26 mouse cellular contexts compared by ENCODE assay signal in the genomic region with DNA sequence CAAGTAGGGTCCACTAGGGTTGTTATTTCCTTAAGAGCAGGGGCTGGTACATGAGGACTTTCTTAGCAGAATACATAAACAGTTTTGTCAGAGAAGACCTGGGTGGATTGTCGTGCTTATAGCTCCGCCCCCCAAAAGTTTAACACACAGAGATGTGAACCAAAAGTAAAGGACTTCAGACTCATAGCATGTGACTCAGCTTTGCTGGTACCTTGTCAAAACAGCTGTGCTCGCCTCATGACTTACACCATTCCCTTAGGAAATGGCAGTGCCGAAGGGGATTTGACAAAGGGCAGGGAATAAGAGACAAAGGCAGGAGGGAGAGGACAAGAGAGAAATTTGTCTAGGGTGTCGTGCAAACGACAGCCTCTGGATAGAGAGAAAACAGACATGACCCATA.
A peak's percentile ranks its signal among the peaks of the same experiment; 100 is the strongest.
DNase-seq lines count a peak whose midpoint lies in the region; ATAC-seq and TF ChIP-seq lines count a peak whose summit lies in the region.
"Had no signal": no experiment of that assay in that cellular context is flagged by ENCODE, and none has a peak within 500 bp of the region (broad histone marks: within the 10 kb centered on the region; RNA-seq: fewer than 3 reads in every experiment).

No protein-coding gene starts in this region.

- ATAC-seq in inflammation-experienced regulatory T-cells, adult 6 months, result no peak
- ATAC-seq: activated CD4-positive, CD25-positive, alpha-beta regulatory T cell, adult 4 months; forebrain, embryonic 14.5 days; forebrain, embryonic 16.5 days; Patski had no signal

- no peaks in the 10 kb centered on the region for H3K4me1 ChIP-seq in heart, embryonic 10.5 days

- no peaks in the 10 kb centered on the region for H3K36me3 ChIP-seq in heart, embryonic 10.5 days
- no peaks in the 10 kb centered on the region for H3K36me3 ChIP-seq in C2C12 (ENCODE audit: control insufficient read depth, insufficient read depth)
- no peaks in the 10 kb centered on the region for H3K36me3 ChIP-seq in myocyte (ENCODE audit: control insufficient read depth, insufficient read depth)
- H3K36me3 ChIP-seq: embryonic facial prominence, embryonic 13.5 days; embryonic facial prominence, embryonic 15.5 days; forebrain, embryonic 10.5 days; forebrain, embryonic 12.5 days had no signal

- H3ac ChIP-seq in C2C12 (ENCODE audit: control insufficient read depth, insufficient read length, low read depth), result no peak overlapping the region
- no peak overlapping the region for H3ac ChIP-seq in myocyte (ENCODE audit: control insufficient read depth, insufficient read length)

- no peaks in the 10 kb centered on the region for H3K79me3 ChIP-seq in C2C12 (ENCODE audit: low read depth)

- H3K79me2 ChIP-seq in C2C12 (ENCODE audit: control insufficient read depth, insufficient read depth), result no peaks in the 10 kb centered on the region
- H3K79me2 ChIP-seq in myocyte (ENCODE audit: control insufficient read depth, insufficient read depth), result no peaks in the 10 kb centered on the region

- TF ChIP-seq CTCF in C2C12 (IDR thresholded peaks at IDR 0.05; ENCODE audit: control insufficient read depth, insufficient read depth, insufficient read length), result no peak

- peak overlapping the region; percentile 81 for H3K4me2 ChIP-seq in myocyte (ENCODE audit: low read depth)
- H3K4me2 ChIP-seq: embryonic facial prominence, embryonic 13.5 days; embryonic facial prominence, embryonic 15.5 days; forebrain, embryonic 12.5 days had no signal

- H3K27me3 ChIP-seq in heart, embryonic 10.5 days (ENCODE audit: insufficient read depth, poor library complexity, severe bottlenecking), result no peaks in the 10 kb centered on the region
- H3K27me3 ChIP-seq in C2C12 (ENCODE audit: control insufficient read depth, insufficient read depth, insufficient read length), result no peaks in the 10 kb centered on the region
- no peaks in the 10 kb centered on the region for H3K27me3 ChIP-seq in myocyte (ENCODE audit: control insufficient read depth, insufficient read depth, insufficient read length)
- H3K27me3 ChIP-seq: embryonic facial prominence, embryonic 13.5 days; embryonic facial prominence, embryonic 15.5 days; forebrain, embryonic 12.5 days; Patski had no signal

- no peaks in the 10 kb centered on the region for H3K9me3 ChIP-seq in heart, embryonic 10.5 days
- H3K9me3 ChIP-seq: embryonic facial prominence, embryonic 13.5 days; embryonic facial prominence, embryonic 15.5 days; forebrain, embryonic 10.5 days; forebrain, embryonic 12.5 days had no signal

- DNase-seq in heart, embryonic 10.5 days (ENCODE audit: low spot score), result peak; percentile 20
- no peak for DNase-seq in heart, adult 8-10 months (ENCODE audit: low spot score)
- DNase-seq in 3134 (ENCODE audit: extremely low read depth, insufficient read length, low spot score), result peak; percentile 34
- DNase-seq in left cerebral cortex, adult 11 months (ENCODE audit: low spot score), result no peak
- DNase-seq: adrenal gland, adult 8-10 months; adrenal gland, postnatal 14 days; adrenal gland, postnatal 36 days; B cell, adult 2 months; cerebellum, adult 11-12 months; cerebellum, adult 8-10 months; cerebellum, adult 9-11 months; cerebellum, postnatal 14 days; cerebellum, postnatal 36 days; embryo, embryonic 11 days had no signal

- TF ChIP-seq POLR2A in myocyte (IDR thresholded peaks at IDR 0.05; ENCODE audit: insufficient read length, low read depth), result no peak

- WGBS in heart, embryonic 10.5 days, result 65% methylated on average over 6 of the region's 6 CpGs

- H3K4me3 ChIP-seq in heart, embryonic 10.5 days, result no peak overlapping the region
- H3K4me3 ChIP-seq in C2C12 (ENCODE audit: insufficient read depth, poor library complexity, severe bottlenecking) (no peak overlapping the region), myocyte (no peak overlapping the region)
- H3K4me3 ChIP-seq: embryonic facial prominence, embryonic 13.5 days; embryonic facial prominence, embryonic 15.5 days; erythroblast, embryonic 14.5 days; forebrain, embryonic 10.5 days; forebrain, embryonic 12.5 days had no signal

- H3K27ac ChIP-seq in heart, embryonic 10.5 days, result no peak overlapping the region
- H3K27ac ChIP-seq: embryonic facial prominence, embryonic 13.5 days; embryonic facial prominence, embryonic 15.5 days; forebrain, embryonic 10.5 days; forebrain, embryonic 12.5 days had no signal

TF ChIP-seq in C2C12, 6 proteins besides CTCF, POLR2A, EP300 and RAD21:
- TF ChIP-seq MAX (IDR thresholded peaks at IDR 0.05) (peak; percentile 66), USF1 (IDR thresholded peaks at IDR 0.05; ENCODE audit: low read depth) (peak; percentile 35), MYOD1 (IDR thresholded peaks at IDR 0.05; ENCODE audit: control insufficient read depth, insufficient read length, low read depth) (peak; percentile 82), FOSL1 (IDR thresholded peaks at IDR 0.05; ENCODE audit: insufficient read depth, low read length, poor library complexity, severe bottlenecking) (no peak)
TF ChIP-seq in C2C12: peak in this region for 3.

TF ChIP-seq in myocyte, 11 proteins besides CTCF, POLR2A, EP300 and RAD21:
- TF ChIP-seq TCF3 (IDR thresholded peaks at IDR 0.05; ENCODE audit: insufficient read length, low read depth) (no peak), MYOG (IDR thresholded peaks at IDR 0.05; ENCODE audit: control insufficient read depth in 1 of 3, insufficient read depth in 1 of 3, insufficient read length in 2 of 3, low read depth in 2 of 3) (no peak), POLR2AphosphoS2 (IDR thresholded peaks at IDR 0.05; ENCODE audit: insufficient read length, low read depth) (no peak), E2F4 (IDR thresholded peaks at IDR 0.05; ENCODE audit: insufficient read depth) (no peak), MYOD1 (IDR thresholded peaks at IDR 0.05; ENCODE audit: control insufficient read depth in 1 of 3, insufficient read length in 2 of 3, low read depth in 2 of 3) (peak in 2 of 3 experiments; percentile 22 to 36), USF1 (IDR thresholded peaks at IDR 0.05; ENCODE audit: low read depth) (peak; percentile 42)

Comparison
In these comparisons a context has a peak if more than half of its experiments do, and no peak if none do; other contexts are left out.
1. DNase-seq: peak in heart, embryonic 10.5 days (single experiment) and 3134 (single experiment); none in heart, adult 8-10 months (single experiment) and left cerebral cortex, adult 11 months (single experiment).